Mouse (Mus musculus): ENCODE results near the gene C1qtnf3.

DNA sequence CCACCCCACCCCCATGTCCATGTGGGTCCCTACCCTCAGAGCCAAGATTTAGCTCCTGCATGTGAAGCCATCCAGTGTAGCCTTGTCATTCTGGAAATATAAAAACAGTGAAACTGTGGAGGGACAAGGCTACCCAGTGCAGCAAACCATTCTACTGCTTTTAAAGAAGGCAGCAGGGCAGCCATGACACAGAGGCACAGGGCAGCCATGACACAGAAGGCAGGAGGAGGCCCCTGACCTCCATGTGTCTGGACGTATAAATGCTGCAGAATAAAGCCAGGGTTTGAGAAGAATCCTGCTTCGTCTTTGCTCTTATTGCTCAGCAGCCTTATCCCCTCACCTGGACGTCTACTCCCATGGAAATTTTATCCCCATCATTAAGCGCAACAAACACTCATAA is 51.7 kb downstream of the C1qtnf3 start:
- TF ChIP-seq CTCF (conservative IDR thresholded peaks at IDR 0.05; ENCODE audit: low read length) (no peak), NANOG (IDR thresholded peaks at IDR 0.05; ENCODE audit: borderline replicate concordance, low read length) (no peak)

Measured in E14TG2a.4 (cell line).